In genomic region chr6:32049256-32049950, GRCm38 (mm10) we compare ENCODE assay signal across 22 mouse cellular contexts. TPM values are rescaled to one million over a fixed set of nuclear protein-coding genes. Genes with fewer than 3 reads are reported as not detected.
A peak's percentile ranks its signal among the peaks of the same experiment; 100 is the strongest.
DNase-seq lines count a peak whose midpoint lies in the region; ATAC-seq and TF ChIP-seq lines count a peak whose summit lies in the region.
"Had no signal": no experiment of that assay in that cellular context is flagged by ENCODE, and none has a peak within 500 bp of the region (broad histone marks: within the 10 kb centered on the region; RNA-seq: fewer than 3 reads in every experiment).

No protein-coding gene starts in this region.

- WGBS in forebrain, embryonic 12.5 days, result 59% methylated on average over 4 of the region's 4 CpGs
- 75% methylated on average over 4 of the region's 4 CpGs for WGBS in forebrain, embryonic 10.5 days
- WGBS in forebrain, embryonic 14.5 days, result 45% methylated on average over 4 of the region's 4 CpGs

- no peak for DNase-seq in forebrain, embryonic 10.5 days (ENCODE audit: extremely low spot score, low spot score)
- DNase-seq in layer of hippocampus, adult 2 months (ENCODE audit: low spot score in 2 of 2), result no peak
- no peak for DNase-seq in layer of hippocampus, adult 18-20 months (ENCODE audit: low spot score in 2 of 2)
- peak; percentile 63 for DNase-seq in forebrain, embryonic 14.5 days (ENCODE audit: low spot score)
- no peak for DNase-seq in cerebellum, postnatal 25 days
- no peak for DNase-seq in lung, adult 18-20 months
- DNase-seq: adrenal gland, postnatal 14 days; cerebellum, adult 18-20 months; cerebellum, adult 9-11 months; gastrocnemius, postnatal 36 days; heart, adult 18-20 months; heart, postnatal 36 days had no signal

- no peaks in the 10 kb centered on the region for H3K27me3 ChIP-seq in forebrain, embryonic 12.5 days
- no peaks in the 10 kb centered on the region for H3K27me3 ChIP-seq in forebrain, embryonic 10.5 days (ENCODE audit: poor library complexity, severe bottlenecking)
- no peaks in the 10 kb centered on the region for H3K27me3 ChIP-seq in forebrain, embryonic 14.5 days (replicated peaks; ENCODE audit: control insufficient read depth, insufficient read depth, low read length)
- H3K27me3 ChIP-seq: heart, embryonic 13.5 days; hindbrain, embryonic 15.5 days had no signal

- TF ChIP-seq CTCF in layer of hippocampus, adult 2 months (conservative IDR thresholded peaks at IDR 0.05), result no peak

- no peak overlapping the region for H3K27ac ChIP-seq in forebrain, embryonic 12.5 days
- no peak overlapping the region for H3K27ac ChIP-seq in forebrain, embryonic 10.5 days
- H3K27ac ChIP-seq in layer of hippocampus, adult 2 months, result peak overlapping the region; percentile 28; the same call in 1 of the 2 replicates
- H3K27ac ChIP-seq in forebrain, embryonic 14.5 days (ENCODE audit: low read depth, low read length), result peak overlapping the region; percentile 58; the same call in 1 of the 2 replicates
- H3K27ac ChIP-seq: heart, embryonic 13.5 days; hindbrain, embryonic 15.5 days had no signal

- H3K4me1 ChIP-seq in forebrain, embryonic 12.5 days, result no peaks in the 10 kb centered on the region
- 0 out of 2 replicates have a peak, but pooled peaks cover 5% of the 10 kb centered on the region for H3K4me1 ChIP-seq in forebrain, embryonic 10.5 days
- no peaks in the 10 kb centered on the region for H3K4me1 ChIP-seq in forebrain, embryonic 14.5 days (ENCODE audit: control insufficient read depth, insufficient read depth, low read length)
- H3K4me1 ChIP-seq: heart, embryonic 13.5 days had no signal

- H3K36me3 ChIP-seq in forebrain, embryonic 12.5 days (replicated peaks), result no peaks in the 10 kb centered on the region
- no peaks in the 10 kb centered on the region for H3K36me3 ChIP-seq in forebrain, embryonic 10.5 days (replicated peaks)
- no peaks in the 10 kb centered on the region for H3K36me3 ChIP-seq in forebrain, embryonic 14.5 days (ENCODE audit: control insufficient read depth, insufficient read depth, low read length)
- H3K36me3 ChIP-seq: heart, embryonic 13.5 days; hindbrain, embryonic 15.5 days had no signal

- H3K4me3 ChIP-seq in forebrain, embryonic 12.5 days (replicated peaks), result no peak overlapping the region
- no peak overlapping the region for H3K4me3 ChIP-seq in forebrain, embryonic 10.5 days
- H3K4me3 ChIP-seq in layer of hippocampus, adult 2 months, result no peak overlapping the region
- no peak overlapping the region for H3K4me3 ChIP-seq in forebrain, embryonic 14.5 days (ENCODE audit: low read depth, low read length)
- H3K4me3 ChIP-seq: heart, embryonic 13.5 days; hindbrain, embryonic 15.5 days had no signal

- H3K4me2 ChIP-seq in forebrain, embryonic 12.5 days, result no peak overlapping the region
- H3K4me2 ChIP-seq in forebrain, embryonic 14.5 days (ENCODE audit: low read length), result no peak overlapping the region
- H3K4me2 ChIP-seq: heart, embryonic 13.5 days; hindbrain, embryonic 15.5 days had no signal

- no peaks in the 10 kb centered on the region for H3K9me3 ChIP-seq in forebrain, embryonic 12.5 days
- no peaks in the 10 kb centered on the region for H3K9me3 ChIP-seq in forebrain, embryonic 10.5 days
- no peaks in the 10 kb centered on the region for H3K9me3 ChIP-seq in forebrain, embryonic 14.5 days (replicated peaks; ENCODE audit: control insufficient read depth, low read length)
- H3K9me3 ChIP-seq: heart, embryonic 13.5 days; hindbrain, embryonic 15.5 days had no signal

- H3K9ac ChIP-seq in forebrain, embryonic 12.5 days, result no peak overlapping the region
- no peak overlapping the region for H3K9ac ChIP-seq in forebrain, embryonic 14.5 days (ENCODE audit: low read length)
- H3K9ac ChIP-seq: heart, embryonic 13.5 days; hindbrain, embryonic 15.5 days had no signal

- ATAC-seq in forebrain, embryonic 12.5 days (ENCODE audit: low FRiP score), result peak; percentile 33; the same call in 1 of the 2 replicates
- ATAC-seq in forebrain, embryonic 14.5 days, result peak; percentile 80
- ATAC-seq: intestine, embryonic 16.5 days had no signal

RNA-seq across cellular contexts. Expression of gene 1700012A03Rik, which starts 0.6 kb away (rescaled TPM):
- not detected in 2 replicates for polyA plus RNA-seq in forebrain, embryonic 12.5 days (2016; fragmentation: Nextera tagmentation; extraction: Ambion mirVana)
- not detected in 2 replicates for polyA plus RNA-seq in forebrain, embryonic 10.5 days (2016; fragmentation: Nextera tagmentation; extraction: Ambion mirVana)
- total RNA-seq in layer of hippocampus, adult 2 months (2021), result not detected
- total RNA-seq in layer of hippocampus, adult 18-20 months (2021), result not detected
- polyA plus RNA-seq in forebrain, embryonic 14.5 days (2014; fragmentation: Nextera tagmentation; extraction: Ambion mirVana), result not detected in 2 replicates
- total RNA-seq: adrenal gland, postnatal 14 days; gastrocnemius, adult 8-10 months; gastrocnemius, postnatal 36 days; heart, adult 18-20 months; heart, postnatal 36 days; MEL had no signal
- polyA plus RNA-seq: C2C12; embryonic facial prominence, embryonic 11.5 days; heart, embryonic 13.5 days; heart, postnatal 0 days; hindbrain, embryonic 11.5 days; hindbrain, embryonic 15.5 days; intestine, embryonic 16.5 days had no signal

Comparison
In these comparisons a context has a peak if more than half of its experiments do, and no peak if none do; other contexts are left out.
1. H3K27ac ChIP-seq: peak in layer of hippocampus, adult 2 months (single experiment) and forebrain, embryonic 14.5 days (single experiment); none in forebrain, embryonic 12.5 days (single experiment) and forebrain, embryonic 10.5 days (single experiment).